Mouse (Mus musculus): Measurements from ENCODE around the gene Gm4559. TPM values are rescaled to one million over a fixed set of nuclear protein-coding genes. Genes with fewer than 3 reads are reported as not detected.
"Not testable (repeated sequence)": the region's sequence is repeated elsewhere in the genome, so short reads cannot be mapped to it uniquely, and the experiment has no call there.

Gene Gm4559
- polyA plus RNA-seq, 1 experiment from 2014 or later: not detected

DNA sequence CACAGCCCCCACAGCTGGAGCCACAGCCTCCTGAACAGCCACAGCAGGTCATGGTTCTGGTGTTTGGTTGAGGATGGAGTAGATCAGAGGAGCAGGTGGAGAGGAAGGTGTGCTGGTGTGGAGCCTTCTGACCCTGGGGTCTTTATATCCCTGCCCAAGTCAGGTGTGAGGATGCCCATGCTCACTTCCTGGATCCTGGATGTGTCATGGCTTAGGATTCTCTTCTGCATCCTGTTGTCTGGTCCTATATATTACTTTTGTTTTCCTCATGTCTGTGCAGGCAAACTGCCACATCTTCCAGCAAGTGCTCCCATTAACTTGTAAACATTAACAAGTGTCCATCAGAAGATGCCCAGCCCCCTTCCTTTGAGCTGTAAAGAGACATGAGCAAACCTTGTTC is 22.9 kb upstream of the Gm4559 start, which contains the start of gene Krtap5-1:
Gene Krtap5-1, minus strand, starts transcription at position 101 of the 400 bp plus-strand sequence.
- H3K27ac ChIP-seq; H3K36me3 ChIP-seq; H3K4me2 ChIP-seq; H3K4me3 ChIP-seq (replicated peaks); H3K4me1 ChIP-seq (replicated peaks); ATAC-seq (ENCODE audit: low read depth); H3K9me3 ChIP-seq (replicated peaks); H3K9ac ChIP-seq; H3K27me3 ChIP-seq; DNase-seq: not testable (repeated sequence)

DNA sequence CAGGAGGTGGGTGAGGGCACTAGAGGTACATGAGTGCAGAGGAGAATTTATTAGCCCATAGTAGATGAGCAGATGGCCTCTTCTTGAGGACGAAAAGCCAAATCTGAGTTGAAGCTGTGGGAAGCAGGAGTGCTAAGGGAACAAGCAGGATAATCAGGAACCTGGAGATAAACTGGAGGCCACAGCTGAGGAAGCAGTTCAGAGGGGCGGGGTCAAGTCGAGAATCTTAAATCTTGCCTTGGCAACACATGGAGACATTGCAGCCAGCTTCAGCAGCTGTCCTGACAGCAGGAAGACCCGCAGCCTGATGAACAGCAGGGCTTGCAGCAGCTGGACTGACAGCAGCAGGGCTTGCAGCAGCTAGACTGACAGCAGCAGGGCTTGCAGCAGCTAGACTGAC is 21.9 kb upstream of the Gm4559 start:
- not testable (repeated sequence) for H3K4me2 ChIP-seq; H3K27ac ChIP-seq; H3K4me1 ChIP-seq (replicated peaks); H3K27me3 ChIP-seq; H3K4me3 ChIP-seq (replicated peaks); H3K9me3 ChIP-seq (replicated peaks); ATAC-seq (ENCODE audit: low read depth); H3K36me3 ChIP-seq; H3K9ac ChIP-seq; DNase-seq
- WGBS (ENCODE audit: insufficient replicate concordance): 14% methylated on average over 4 of the region's 4 CpGs

DNA sequence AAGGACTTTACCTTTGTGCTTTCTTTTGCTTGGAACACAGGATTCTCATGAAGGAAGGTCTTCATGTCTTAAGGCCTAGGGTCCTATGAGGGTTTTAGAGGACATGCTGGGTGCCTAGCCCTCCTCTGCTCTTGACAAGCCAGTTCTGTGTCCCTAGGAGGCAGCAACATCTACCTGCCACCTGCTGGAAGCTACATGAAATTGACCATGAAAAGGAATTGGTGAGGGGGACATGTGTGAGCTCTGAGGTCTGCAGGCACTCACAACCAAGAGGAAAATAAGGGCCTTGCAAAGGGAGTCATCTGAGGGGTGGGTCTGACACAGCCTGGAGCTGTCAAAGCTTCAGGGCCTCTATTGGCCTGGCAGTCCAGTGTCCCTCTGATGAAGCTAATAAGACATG is 21.3 kb upstream of the Gm4559 start:
- no peak overlapping the region for H3K9ac ChIP-seq
- ATAC-seq (ENCODE audit: low read depth) (no peak), DNase-seq (no peak)
- H3K4me3 ChIP-seq (replicated peaks): no peak overlapping the region
- no peaks in the 10 kb centered on the region for H3K4me1 ChIP-seq (replicated peaks)
- no peak overlapping the region for H3K27ac ChIP-seq
- H3K27me3 ChIP-seq: peaks cover 4% of the 10 kb centered on the region
- no peaks in the 10 kb centered on the region for H3K36me3 ChIP-seq
- H3K4me2 ChIP-seq: no peak overlapping the region
- H3K9me3 ChIP-seq (replicated peaks): no peaks in the 10 kb centered on the region

DNA sequence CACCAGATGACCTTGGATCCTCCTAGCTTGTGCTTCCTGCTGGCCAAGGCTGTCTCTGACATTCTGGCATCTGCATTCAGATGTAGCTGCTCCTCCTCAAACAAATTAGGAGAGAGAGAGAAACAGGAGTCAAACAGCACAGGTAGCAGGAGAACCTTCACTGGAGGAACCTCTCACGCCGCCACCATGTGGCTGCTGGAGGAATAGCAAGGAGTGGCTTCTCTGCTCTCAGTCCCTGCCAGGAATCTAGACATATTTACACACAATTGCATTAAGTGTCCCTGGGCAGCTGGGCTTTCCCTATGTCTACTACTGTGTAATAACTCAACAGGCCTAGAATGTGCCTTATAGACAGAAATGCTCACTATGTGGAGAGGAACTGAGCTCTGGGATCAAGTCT is 19.7 kb upstream of the Gm4559 start:
- not testable (repeated sequence) for ATAC-seq (ENCODE audit: low read depth); H3K4me1 ChIP-seq (replicated peaks); H3K27me3 ChIP-seq; H3K36me3 ChIP-seq; DNase-seq; H3K9ac ChIP-seq; H3K9me3 ChIP-seq (replicated peaks); H3K4me2 ChIP-seq; H3K27ac ChIP-seq; H3K4me3 ChIP-seq (replicated peaks)
- WGBS (ENCODE audit: insufficient replicate concordance): 2% methylated on average over 2 of the region's 2 CpGs

DNA sequence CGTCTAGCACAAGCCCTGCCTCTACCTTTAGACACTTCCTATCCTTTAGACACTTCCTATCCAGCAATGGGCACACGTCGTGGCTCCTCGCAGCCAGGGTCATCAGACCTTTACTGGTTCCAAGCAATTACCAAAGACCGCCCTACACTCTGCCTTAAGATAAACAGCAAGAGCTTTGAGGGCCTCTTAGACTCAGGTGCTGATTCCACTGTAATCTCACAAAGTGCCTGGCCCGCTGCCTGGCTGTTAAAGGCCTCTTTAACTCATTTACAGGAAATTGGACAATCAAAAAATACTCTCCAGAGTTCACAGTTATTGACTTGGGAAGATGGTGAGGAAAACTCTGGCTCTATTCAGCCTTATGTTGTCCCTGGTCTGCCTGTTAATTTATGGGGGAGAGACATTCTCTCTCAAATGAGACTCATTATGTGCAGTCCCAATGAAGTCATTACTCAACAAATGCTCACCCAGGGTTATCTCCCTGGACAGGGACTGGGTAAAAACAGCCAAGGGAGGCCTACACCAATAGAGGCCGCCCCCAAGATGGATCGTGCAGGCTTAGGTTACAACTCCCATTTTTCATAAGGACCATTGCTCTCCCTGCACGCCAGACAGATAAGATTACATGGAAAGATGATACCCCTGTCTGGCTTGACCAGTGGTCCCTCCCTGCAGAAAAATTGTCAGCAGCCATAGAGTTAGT is 11.9 kb upstream of the Gm4559 start:
- not testable (repeated sequence) for H3K4me3 ChIP-seq (replicated peaks); H3K4me1 ChIP-seq (replicated peaks); DNase-seq; H3K9ac ChIP-seq; ATAC-seq (ENCODE audit: low read depth); H3K4me2 ChIP-seq; H3K36me3 ChIP-seq; H3K27ac ChIP-seq; H3K9me3 ChIP-seq (replicated peaks)
- 58% methylated on average over 9 of the region's 9 CpGs for WGBS (ENCODE audit: insufficient replicate concordance)
- peaks cover 48% of the 10 kb centered on the region for H3K27me3 ChIP-seq

DNA sequence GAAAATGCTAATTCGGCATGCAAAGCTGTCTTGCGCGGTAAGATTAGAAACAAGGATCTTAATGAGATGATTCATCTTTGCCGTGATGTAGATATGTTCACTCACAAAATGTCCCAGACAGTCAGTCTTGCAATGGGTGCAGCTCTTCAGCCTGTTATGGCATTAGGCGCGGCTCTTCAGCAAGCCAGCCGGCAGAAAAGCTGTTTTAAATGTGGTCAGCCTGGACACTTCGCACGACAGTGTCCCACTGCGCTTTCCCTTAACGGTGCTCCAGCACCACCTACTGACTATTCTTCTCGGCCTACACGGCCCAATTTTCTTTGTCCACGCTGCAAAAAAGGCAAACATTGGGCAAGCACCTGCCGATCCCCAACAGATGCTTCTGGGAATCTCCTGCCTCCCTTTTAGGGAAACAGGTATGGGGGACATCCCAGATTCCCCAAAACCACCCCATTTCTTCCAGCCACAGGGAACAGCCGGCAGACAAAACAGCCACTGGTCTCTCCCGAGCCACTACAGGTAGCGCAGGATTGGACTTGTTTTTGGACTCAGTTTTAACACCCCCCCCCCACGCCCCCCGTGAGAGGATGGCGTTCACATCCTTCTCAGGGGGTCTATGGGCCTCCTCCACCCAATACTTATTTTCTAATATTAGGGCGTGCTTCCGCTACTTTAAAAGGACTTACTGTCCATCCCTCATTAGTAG is 11.1 kb upstream of the Gm4559 start:
- peak overlapping the region; percentile 73 for H3K4me2 ChIP-seq
- H3K9ac ChIP-seq: no peak overlapping the region
- H3K4me1 ChIP-seq (replicated peaks): peaks cover 7% of the 10 kb centered on the region
- peak overlapping the region; percentile 59; the same call in 1 of the 2 replicates for H3K4me3 ChIP-seq (replicated peaks)
- H3K9me3 ChIP-seq (replicated peaks): no peaks in the 10 kb centered on the region
- peaks cover 48% of the 10 kb centered on the region for H3K27me3 ChIP-seq
- no peak for ATAC-seq (ENCODE audit: low read depth)
- WGBS (ENCODE audit: insufficient replicate concordance): 26% methylated on average over 23 of the region's 23 CpGs
- H3K36me3 ChIP-seq: no peaks in the 10 kb centered on the region
- H3K27ac ChIP-seq: no peak overlapping the region
- DNase-seq: no peak

DNA sequence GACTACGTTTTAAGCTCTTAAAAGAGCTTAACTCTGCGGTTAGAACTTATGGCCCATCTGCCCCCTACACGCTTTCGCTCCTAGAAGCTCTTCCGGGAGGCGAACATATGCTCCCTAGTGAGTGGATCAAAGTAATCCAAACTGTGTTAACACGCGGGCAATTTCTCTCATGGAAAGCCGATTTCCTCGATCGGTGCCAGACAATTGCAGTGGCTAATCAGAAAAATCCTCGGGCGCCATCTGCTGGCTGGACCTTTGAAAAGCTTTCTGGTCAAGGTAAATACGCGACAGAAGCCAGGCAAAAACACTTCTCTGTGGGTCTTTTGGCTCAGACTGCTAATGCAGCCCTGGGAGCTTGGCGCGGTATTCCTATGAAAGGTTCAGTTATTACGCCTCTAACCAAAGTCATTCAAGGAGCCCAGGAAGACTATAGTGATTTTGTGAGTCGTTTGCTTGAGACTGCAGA is 10.5 kb upstream of the Gm4559 start:
- no peak for ATAC-seq (ENCODE audit: low read depth)
- Histone ChIP-seq H3K27me3 (peaks cover 48% of the 10 kb centered on the region), H3K4me2 (peak overlapping the region; percentile 73), H3K9ac (peak overlapping the region; percentile 50), H3K4me1 (replicated peaks) (peaks cover 7% of the 10 kb centered on the region), H3K4me3 (replicated peaks) (peak overlapping the region; percentile 59), H3K9me3 (replicated peaks) (no peaks in the 10 kb centered on the region), H3K36me3 (no peaks in the 10 kb centered on the region), H3K27ac (no peak overlapping the region)
- DNase-seq: peak; percentile 70
- WGBS (ENCODE audit: insufficient replicate concordance): under 1% methylated on average over 19 of the region's 19 CpGs

DNA sequence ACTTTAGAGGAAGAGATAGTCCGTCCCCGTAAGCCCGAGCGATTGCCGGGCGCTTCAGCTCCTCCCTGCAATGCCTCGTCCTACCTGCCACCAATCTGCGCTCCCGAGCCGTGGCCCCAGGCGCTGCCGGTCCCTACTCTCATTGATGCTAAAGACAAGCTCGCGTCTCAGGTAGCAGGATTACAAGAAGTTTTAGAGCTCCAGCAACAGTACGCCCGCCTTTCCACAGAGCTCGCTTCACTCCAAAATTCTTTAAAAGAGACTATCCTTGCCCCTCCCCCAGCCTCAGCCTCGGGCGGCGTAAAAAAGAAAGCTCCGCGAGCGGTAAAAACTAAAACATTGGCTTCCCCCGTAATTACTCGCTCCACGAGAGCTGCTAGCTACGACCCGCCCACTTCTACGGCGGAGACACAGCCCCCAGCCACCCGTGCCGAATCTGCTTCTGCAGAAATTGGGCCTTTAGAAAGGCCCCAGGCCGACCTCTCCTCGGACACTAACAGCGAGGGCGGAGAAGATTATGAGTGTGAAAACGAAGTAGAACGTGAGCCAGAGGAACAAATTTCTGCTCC is 9.9 kb upstream of the Gm4559 start:
- DNase-seq (peak; percentile 13), ATAC-seq (ENCODE audit: low read depth) (peak; percentile 50; the same call in 1 of the 2 replicates)
- peaks cover 7% of the 10 kb centered on the region for H3K4me1 ChIP-seq (replicated peaks)
- peak overlapping the region; percentile 73 for H3K4me2 ChIP-seq
- no peaks in the 10 kb centered on the region for H3K9me3 ChIP-seq (replicated peaks)
- under 1% methylated on average over 38 of the region's 38 CpGs for WGBS (ENCODE audit: insufficient replicate concordance)
- no peak overlapping the region for H3K27ac ChIP-seq
- peak overlapping the region; percentile 50 for H3K9ac ChIP-seq
- peaks cover 52% of the 10 kb centered on the region for H3K27me3 ChIP-seq
- H3K36me3 ChIP-seq: no peaks in the 10 kb centered on the region
- peak overlapping the region; percentile 59 for H3K4me3 ChIP-seq (replicated peaks)

DNA sequence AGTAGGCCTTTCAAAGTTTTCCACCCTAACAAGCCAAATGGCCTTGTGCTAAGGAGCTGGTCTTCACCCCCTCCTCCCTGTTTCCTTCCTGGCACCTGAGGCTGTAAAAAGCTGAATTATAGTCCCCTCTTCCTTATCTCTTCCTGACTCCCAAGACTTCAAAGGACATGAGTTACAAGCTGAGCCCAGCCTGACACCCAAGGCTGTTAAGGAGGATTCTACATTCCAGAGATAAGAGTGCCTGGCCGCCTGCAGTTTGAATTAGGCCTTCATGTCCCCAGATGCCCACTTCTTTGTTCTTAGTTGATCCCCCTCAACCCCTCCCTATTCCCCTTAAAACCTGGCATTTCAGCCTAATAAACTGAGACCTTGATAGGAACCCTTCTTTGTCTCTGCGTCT is 8.7 kb upstream of the Gm4559 start:
- not testable (repeated sequence) for H3K9me3 ChIP-seq (replicated peaks); H3K4me3 ChIP-seq (replicated peaks); H3K27ac ChIP-seq; H3K4me1 ChIP-seq (replicated peaks); H3K9ac ChIP-seq; H3K36me3 ChIP-seq; H3K4me2 ChIP-seq; DNase-seq; ATAC-seq (ENCODE audit: low read depth)
- WGBS (ENCODE audit: insufficient replicate concordance): 40% methylated on average over 2 of the region's 2 CpGs
- peaks cover 53% of the 10 kb centered on the region for H3K27me3 ChIP-seq

DNA sequence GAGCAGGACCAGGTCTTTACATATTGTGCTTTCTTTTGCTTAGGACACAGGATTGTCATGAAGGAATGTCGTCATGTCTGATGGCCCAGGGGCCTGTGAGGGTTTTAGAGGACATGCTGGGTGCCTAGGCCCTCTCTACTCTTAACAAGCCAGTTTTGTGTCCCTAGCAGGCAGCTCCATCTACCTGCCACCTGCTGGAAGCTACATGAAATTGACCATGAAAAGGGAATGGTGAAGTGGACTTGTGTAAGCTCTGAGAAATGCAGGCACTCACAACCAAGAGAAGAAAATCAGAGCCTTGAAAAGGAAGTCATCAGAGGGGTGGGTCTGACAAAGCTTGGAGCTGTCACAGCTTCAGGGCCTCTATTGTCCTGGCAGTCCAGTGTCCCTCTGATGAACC is 5.1 kb upstream of the Gm4559 start:
- H3K36me3 ChIP-seq; H3K9me3 ChIP-seq (replicated peaks); DNase-seq; ATAC-seq (ENCODE audit: low read depth); H3K4me3 ChIP-seq (replicated peaks); H3K9ac ChIP-seq; H3K4me2 ChIP-seq; H3K27ac ChIP-seq; H3K4me1 ChIP-seq (replicated peaks): not testable (repeated sequence)
- H3K27me3 ChIP-seq: peaks cover 35% of the 10 kb centered on the region
- WGBS (ENCODE audit: insufficient replicate concordance): 64% methylated on average over 1 of the region's 1 CpGs

DNA sequence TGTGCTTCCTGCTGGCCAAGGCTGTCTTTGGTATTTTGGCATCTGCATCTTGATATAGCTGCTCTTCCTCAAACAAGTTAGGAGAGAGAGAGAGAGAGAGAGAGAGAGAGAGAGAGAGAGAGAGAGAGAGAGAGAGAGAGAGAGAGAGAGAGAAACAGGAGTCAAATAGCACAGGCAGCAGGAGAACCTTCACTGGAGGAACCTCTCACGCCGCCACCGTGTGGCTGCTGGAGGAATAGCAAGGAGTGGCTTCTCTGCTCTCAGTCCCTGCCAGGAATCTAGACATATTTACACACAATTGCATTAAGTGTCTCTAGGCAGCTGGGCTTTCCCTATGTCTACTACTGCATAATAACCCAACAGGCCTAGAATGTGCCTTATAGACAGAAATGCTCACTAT is 4.0 kb upstream of the Gm4559 start:
- H3K4me2 ChIP-seq; H3K27ac ChIP-seq; H3K9ac ChIP-seq; H3K9me3 ChIP-seq (replicated peaks); H3K36me3 ChIP-seq; H3K4me3 ChIP-seq (replicated peaks); ATAC-seq (ENCODE audit: low read depth); H3K4me1 ChIP-seq (replicated peaks): not testable (repeated sequence)
- peaks cover 24% of the 10 kb centered on the region for H3K27me3 ChIP-seq
- peak; percentile 16 for DNase-seq
- 0% methylated on average over 3 of the region's 3 CpGs for WGBS (ENCODE audit: insufficient replicate concordance)

Measured in liver, embryonic 13.5 days (tissue).